Mouse (Mus musculus): ENCODE measurements at regions not wholly inside any gene's neighbourhood (a gene's known extent, or its start where the extent isn't known, plus 50 kb on each side); places are given as distances from the start of the nearest gene placed in this dataset.

DNA sequence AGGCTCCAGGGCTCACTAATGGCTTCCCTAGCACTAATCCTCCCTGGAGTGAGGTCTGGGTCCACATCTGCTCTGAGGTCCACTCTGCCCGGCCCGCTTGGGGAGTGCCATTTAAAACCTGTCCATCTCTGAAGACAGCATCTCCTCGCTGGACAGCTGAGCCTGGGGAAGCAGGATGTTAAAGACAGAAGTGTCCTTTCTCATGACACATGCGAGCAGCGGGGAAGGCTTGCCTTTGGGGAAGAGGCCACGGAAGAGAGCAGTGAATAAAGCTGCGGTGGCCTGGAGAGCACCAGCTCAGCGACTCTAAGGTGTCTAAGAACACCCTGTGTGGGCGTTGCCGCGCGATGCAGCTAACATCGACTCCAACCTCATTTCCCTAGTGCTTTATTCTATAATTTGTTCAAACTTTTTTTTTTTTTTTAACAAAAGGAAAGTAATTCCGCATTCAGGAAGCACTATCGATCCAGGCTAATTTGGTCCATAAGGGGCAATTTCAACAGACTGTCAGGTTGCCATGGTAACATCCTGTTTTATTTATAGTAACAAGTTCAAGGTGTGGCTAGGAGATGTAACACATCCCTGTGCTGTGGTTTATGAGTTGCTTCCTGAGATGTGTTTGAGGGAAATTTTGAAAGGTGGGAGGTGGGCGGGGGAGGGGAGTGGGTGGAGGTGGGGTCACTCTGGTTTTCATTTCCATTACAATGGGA is 120.0 kb downstream of the Cartpt start:
- DNase-seq: no peak

- no peak for DNase-seq
Observed at GRCm38 (mm10) chr13:99778747-99779146, 122.1 kb downstream of the Cartpt start.

- DNase-seq: no peak
Observed at GRCm38 (mm10) chr13:99777736-99778135, 123.2 kb downstream of the Cartpt start.

DNA sequence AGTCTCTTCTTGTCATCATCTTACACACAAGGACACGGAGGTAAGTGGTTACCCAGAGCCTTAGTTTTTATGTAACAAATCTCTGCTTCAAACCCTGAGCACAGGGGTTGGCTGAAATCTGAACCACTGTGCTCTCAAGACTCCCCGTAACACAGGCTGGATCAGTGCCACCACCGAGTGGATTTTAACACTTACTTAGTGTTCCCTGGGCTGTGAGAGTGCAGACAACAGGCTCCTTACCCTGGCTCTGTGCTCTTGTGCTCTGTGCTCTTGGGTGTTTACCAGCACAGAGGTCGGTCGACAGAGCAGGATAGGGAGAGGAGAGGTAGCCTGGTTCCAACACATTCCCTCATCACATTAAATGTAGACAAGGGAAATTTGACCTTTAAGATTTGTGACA is 134.9 kb downstream of the Cartpt start:
- peak in 1 of 2 experiments; percentile 31 for DNase-seq

DNA sequence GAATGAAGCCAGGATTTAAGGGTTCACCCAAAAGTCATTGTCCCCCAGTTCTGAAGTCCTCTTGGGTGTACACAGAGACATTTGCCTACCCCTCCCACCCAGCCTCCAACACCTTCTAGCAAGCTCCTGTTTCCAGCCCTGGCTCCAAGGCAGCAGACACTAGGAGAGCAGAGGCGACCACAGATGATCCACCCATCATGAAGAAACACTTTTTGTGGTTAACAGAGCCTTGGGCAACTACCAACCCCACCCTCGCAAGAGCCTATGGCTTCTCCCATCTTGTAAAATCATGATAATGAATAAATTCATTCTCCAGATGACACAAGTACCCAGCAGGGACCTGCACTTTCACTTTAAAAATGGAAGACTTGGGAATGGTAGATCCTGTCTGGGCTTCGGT is 136.1 kb downstream of the Cartpt start:
- no peak for DNase-seq

- no peak for DNase-seq
Observed at GRCm38 (mm10) chr13:99764097-99764714, 136.7 kb downstream of the Cartpt start.

GRCm38 (mm10) chr13:99761843-99762242 is 139.0 kb downstream of the Cartpt start:
- DNase-seq: no peak

DNA sequence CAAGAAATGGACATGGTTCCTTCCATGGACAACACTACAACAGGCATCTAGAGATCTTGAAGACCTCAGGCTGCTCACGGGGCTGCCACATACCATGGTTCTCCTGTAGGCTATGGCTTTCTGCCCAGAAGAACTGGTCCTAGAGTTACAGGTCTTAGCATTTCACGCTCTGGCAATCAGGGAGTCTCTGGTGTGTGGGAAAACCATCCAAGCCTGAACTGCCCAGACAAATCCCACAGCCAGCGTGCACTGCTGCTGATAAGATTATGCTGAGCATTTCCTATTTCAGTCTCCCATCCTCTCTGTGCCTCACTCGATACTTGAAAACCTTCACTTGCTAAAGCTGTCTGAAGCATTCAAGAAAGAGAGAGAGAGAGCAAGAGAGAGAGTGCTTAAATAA is 139.5 kb downstream of the Cartpt start:
- no peak for DNase-seq

DNA sequence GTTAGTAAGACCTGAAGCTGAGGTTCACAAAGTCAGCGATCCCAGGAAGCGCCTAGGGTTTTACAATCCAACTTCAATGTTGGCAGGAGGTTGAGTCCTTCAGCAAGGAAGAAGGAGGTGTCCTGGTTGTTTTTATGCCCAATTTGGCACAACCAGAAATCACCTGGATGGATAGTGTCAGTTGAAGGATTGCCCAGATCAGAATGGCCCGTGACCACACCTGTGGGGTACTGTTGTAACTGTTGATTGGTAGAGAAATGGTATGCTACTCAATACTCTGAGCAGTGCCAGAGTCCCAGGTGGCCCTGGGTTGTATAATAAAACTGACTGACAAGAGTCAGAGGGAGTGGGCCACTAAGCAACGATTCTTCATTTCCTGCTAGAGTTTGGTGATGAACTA is 140.2 kb downstream of the Cartpt start:
- DNase-seq: no peak

DNA sequence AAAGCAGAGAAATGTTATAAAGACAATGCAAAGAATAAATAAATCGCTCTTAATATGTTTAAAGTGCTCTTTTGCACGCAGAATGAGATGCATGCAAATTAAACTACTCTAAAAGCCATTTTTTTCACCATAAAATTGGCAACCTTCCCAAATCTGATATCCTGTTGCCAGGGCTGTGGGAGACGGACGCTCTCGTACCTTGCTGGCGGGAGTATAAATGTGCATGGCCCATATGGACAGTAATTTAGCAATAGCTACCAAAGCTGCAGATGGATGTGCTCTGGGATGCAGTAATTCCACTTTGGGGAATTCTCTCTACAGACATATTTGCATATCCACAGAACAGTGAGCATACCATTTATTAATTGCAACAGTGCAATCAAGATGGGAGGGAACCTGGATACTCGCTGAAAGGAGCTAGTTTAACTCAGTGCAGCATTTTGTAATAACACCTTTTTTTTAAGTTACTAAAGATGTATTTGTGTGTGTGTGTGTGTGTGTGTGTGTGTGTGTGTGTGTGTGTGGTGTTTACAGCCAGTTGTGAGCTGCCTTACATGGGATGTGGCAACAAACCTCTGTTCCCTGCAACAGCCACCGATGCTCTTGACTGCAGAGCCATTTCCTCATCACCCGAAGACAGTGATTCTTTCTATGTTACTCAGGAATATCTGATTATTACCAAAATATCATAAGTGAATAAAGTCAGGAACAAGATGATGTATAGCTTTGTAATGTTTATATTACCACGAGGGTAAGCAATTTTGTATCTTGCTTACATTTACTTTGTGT is 141.4 kb downstream of the Cartpt start:
- peak in 1 of 2 experiments; percentile 34 for DNase-seq

- no peak for DNase-seq
Observed at GRCm38 (mm10) chr13:99754701-99755100, 146.2 kb downstream of the Cartpt start.

GRCm38 (mm10) chr13:99754251-99754652 is 146.6 kb downstream of the Cartpt start:
- DNase-seq: no peak

DNA sequence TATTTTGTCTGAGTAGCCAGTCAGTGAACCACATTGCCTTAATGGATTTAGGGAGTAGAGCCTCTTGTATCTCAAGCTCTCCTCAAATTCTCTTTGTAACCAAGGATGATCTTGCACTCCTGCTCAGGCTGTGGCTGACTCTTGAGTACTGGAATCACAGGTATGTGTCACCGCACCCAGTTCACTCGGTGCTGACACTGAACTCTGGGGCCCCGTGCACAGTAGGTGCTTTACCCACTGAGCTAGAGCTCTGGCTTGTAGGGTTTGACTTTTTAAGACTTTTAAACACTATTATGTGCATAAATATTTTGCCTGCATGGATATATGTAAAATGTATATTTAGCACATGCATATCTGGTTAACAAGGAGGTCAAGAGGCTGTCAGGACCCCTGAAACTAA is 147.4 kb downstream of the Cartpt start:
- no peak for DNase-seq

DNA sequence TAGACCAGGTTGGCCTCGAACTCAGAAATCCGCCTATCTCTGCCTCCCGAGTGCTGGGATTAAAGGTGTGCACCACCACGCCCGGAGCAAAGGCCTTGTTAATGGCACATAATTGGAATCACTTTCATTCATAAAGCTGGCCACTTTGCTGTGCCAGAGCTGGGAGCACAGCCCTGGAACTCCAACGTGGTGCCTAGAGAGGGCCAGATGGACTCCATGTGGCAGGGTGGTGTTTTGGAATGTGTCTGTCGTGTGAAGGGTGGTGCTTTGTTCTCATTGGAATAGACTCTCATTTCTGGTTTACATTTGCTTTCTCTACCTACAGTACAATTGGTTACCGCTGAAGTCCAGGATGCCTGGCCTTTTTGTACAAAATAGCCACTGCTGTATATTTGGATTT is 150.2 kb downstream of the Cartpt start:
- peak; percentile 60 to 71 for DNase-seq

DNA sequence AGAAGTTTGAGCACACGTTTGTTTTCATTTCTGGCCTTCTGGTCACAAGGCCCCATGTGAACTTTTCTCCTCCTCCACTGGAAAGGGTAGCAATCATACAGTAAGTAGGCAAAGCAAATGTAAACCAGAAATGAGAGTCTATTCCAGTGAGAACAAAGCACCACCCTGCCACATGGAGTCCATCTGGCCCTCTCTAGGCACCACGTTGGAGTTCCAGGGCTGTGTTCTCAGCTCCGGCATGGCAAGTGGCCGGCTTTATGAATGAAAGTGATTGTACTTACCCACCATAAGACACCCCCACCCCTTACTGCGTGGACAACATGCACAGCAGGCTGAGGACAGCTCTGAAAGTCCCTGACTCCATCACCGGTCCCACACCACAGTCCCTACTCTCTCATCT is 151.5 kb downstream of the Cartpt start:
- DNase-seq: no peak

- no peak for DNase-seq
Observed at GRCm38 (mm10) chr13:99748128-99748527, 152.8 kb downstream of the Cartpt start.

GRCm38 (mm10) chr13:99745526-99745925 is 155.4 kb downstream of the Cartpt start:
- no peak for DNase-seq

DNA sequence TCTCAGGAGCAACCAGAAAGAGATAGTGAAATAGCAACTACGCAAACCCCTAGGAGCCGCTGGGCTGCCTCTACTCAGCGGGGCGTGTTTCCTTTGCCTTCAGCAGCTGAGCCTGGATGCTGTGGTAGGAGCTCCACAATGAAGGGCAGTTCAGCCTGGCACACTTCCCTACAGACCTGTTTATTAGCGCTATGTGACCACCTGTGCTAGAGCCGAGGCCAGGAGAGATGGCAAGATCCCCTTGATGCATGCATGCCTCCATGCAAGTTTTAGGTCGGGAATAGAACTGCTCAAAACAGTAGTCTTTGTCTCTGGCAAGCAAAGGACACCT is 156.1 kb downstream of the Cartpt start:
- DNase-seq: peak; percentile 59 to 75

DNA sequence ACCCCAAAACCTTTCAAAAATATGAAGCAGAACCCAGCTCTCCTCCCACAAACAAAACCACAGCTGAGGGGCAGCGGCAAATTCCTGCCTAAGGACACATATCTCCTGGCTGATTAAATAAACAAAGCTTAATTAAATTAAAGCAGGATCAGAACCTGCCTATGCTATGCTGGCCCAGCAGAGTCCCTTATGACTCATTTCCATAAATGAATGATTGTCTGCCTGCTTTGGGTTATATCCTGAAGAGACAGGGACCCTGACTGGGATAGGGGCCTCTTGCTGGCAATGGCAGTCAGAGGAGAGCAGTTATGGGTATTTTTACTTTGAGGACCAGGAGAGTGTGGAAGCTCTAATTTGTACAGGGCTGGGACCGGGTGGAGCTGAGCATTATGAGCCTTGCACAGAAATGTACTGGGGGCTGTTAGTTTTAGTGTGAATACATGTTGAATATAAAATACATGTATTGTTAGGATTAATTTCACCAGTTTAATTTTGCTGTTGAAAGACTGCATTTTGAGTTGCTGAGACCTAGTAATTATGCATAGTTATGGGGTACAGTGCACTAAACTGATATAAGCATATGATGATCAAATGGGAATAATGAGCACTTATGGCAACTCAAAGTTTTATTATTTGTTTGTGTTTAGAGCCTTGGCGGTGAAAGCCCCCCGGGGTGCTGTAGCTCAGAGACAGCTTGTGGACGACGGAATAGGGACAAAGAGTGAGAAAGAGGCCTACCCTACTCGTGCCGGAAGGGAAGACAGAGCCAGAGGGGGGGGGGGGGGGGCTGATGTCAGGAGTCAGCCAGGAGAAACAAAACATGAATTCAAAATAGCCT is 156.7 kb downstream of the Cartpt start:
- DNase-seq: no peak

DNA sequence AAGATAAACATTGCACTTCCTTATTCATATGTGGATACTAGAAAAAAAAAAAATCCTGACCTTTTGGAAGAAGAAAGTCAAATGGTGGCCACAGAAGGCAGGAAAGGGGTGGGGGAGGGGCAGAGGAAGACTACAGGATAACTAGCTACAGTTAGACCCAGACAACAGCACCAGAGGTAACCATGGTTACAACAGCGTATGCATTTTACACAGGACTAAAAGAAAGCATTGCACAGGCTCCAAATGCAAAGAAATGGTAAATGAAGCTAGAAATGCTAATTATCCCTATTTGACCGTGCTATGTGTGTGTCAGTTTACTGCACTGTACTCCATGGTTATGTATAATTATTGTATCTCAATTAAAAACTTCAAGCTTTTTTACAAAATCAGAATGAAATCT is 158.4 kb downstream of the Cartpt start:
- no peak for DNase-seq

GRCm38 (mm10) chr13:99741981-99742380 is 158.9 kb downstream of the Cartpt start:
- DNase-seq: no peak

DNA sequence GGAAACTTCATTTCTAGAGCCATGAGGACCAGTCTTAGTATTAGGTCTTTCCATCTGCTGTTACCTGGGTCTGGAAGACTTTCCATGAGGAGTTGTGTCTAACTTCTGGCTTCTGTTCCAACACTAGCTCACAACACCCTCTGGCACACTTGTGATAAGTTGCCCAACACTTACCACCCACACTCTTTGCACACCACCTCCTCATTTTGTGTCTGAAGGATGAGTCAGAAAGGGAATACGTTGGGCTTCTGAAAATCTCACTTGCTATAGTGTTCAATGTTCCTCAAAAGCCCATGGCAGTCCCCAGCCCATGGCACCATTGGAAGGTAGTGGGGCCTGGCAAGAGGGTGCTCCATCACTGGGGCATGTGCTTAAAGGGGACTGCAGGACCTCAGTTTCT is 161.5 kb downstream of the Cartpt start:
- DNase-seq: no peak

- no peak for DNase-seq
Observed at GRCm38 (mm10) chr13:99737271-99737670, 163.6 kb downstream of the Cartpt start.
